Mouse (Mus musculus) limb, embryonic 14.5 days (tissue): ENCODE results near the gene Krtap10-10. TPM values are rescaled to one million over a fixed set of nuclear protein-coding genes. Genes with fewer than 3 reads are reported as not detected.

ENCODE experiments used
- ATAC-seq: fragments of 200-750 bp; cut with Nextera tagmentation; 2 replicates; pipeline ENCODE4 v1.8.0; 2017; ENCODE audit warnings: low read depth, moderate number of reproducible peaks, moderate TSS enrichment; ENCODE audit not compliant: low FRiP score
- DNase-seq: peaks from one replicate; pipeline ENCODE4 v3.0.0-alpha.2; 2015; ENCODE audit warnings: low spot score
- H3K27ac ChIP-seq: fragments of 300-500 bp; sonication (generic); replicated peaks from 2 replicates; pipeline ENCODE4 v1.5.1; 2014; ENCODE audit warnings: low read depth, mild to moderate bottlenecking, low read length, moderate library complexity, mixed read lengths
- H3K27me3 ChIP-seq: fragments of 300-500 bp; sonication (generic); 2 replicates; pipeline ENCODE4 v1.6.1; 2014; ENCODE audit warnings: low read length, mixed read lengths; ENCODE audit not compliant: control insufficient read depth, insufficient read depth
- H3K36me3 ChIP-seq: fragments of 300-500 bp; sonication (generic); 2 replicates; pipeline ENCODE4 v1.6.1; 2014; ENCODE audit warnings: mild to moderate bottlenecking, low read length, moderate library complexity, mixed read lengths; ENCODE audit not compliant: control insufficient read depth, insufficient read depth
- H3K4me1 ChIP-seq: fragments of 300-500 bp; sonication (generic); 2 replicates; pipeline ENCODE4 v1.6.1; 2014; ENCODE audit warnings: antibody characterized with exemption, low read length, mixed read lengths; ENCODE audit not compliant: control insufficient read depth, insufficient read depth
- H3K4me2 ChIP-seq: fragments of 300-500 bp; sonication (generic); replicated peaks from 2 replicates; pipeline ENCODE4 v1.6.1; 2014; ENCODE audit warnings: low read depth, mild to moderate bottlenecking, low read length, moderate library complexity; ENCODE audit not compliant: severe bottlenecking
- H3K4me3 ChIP-seq: fragments of 300-500 bp; sonication (generic); replicated peaks from 2 replicates; pipeline ENCODE4 v1.5.1; 2014; ENCODE audit warnings: low read length
- H3K9ac ChIP-seq: fragments of 300-500 bp; sonication (generic); 2 replicates; pipeline ENCODE4 v1.6.1; 2014; ENCODE audit warnings: mild to moderate bottlenecking, low read depth, low read length, moderate library complexity; ENCODE audit not compliant: severe bottlenecking
- H3K9me3 ChIP-seq: fragments of 300-500 bp; sonication (generic); 2 replicates; pipeline ENCODE4 v1.6.1; 2016; ENCODE audit warnings: low read length; ENCODE audit not compliant: control insufficient read depth
- POLR2A ChIP-seq: fragments of 200-500 bp; IDR thresholded peaks from 2 replicates; pipeline ENCODE4 v1.8.0; 2012; ENCODE audit warnings: inconsistent platforms, mild to moderate bottlenecking, moderate library complexity, borderline replicate concordance; ENCODE audit not compliant: insufficient read depth, insufficient read length; ENCODE audit errors: extremely low read depth
- WGBS: fragments of 180-500 bp; shearing (Covaris S2); extraction: QIAGEN DNeasy Blood & Tissue Kit; methylation state at CpG from one replicate; pipeline ENCODE4 v1.1.7; 2014; 5-methylcytosine and 5-hydroxymethylcytosine counted together
- polyA plus RNA-seq, 2 experiments: library from polyadenylated mRNA; depleted of rRNA in 1 of 2; stranded (reverse) in 1 of 2; unstranded in 1 of 2; fragments of >200 nt; fragmentation: Nextera tagmentation in 1 of 2; extraction: Ambion mirVana in 1 of 2; gene quantifications; 2 replicates each; pipeline versions ENCODE4 v1.2.1 to v1.2.3; 2012 to 2014

Gene Krtap10-10
- polyA plus RNA-seq, 2 experiments, result 0.08 TPM; not detected in 1

DNA sequence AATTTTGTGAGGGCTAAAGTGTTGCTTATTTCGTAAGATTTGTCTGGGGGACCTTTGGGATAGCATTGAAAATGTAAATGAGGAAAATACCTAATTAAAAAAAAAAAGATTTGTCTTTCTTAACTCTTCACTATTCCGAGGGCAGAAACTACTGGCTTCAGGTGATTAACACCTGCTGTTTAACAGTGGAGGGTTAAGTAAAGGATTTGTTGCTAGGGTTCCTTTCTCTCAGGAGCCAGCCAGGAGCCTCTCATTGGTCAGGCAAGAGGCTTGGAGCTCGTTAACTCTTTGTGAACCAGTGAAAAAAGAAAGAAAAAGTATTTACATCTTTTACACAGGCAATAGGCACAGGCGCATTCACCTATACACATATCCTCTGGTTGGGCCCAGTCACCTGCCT, 16.5 kb upstream of the Krtap10-10 start:
- H3K36me3 ChIP-seq, result no peaks in the 10 kb centered on the region
- H3K4me2 ChIP-seq, result no peak overlapping the region
- H3K9me3 ChIP-seq, result peaks cover 6% of the 10 kb centered on the region; the same call in 1 of the 2 replicates
- H3K9ac ChIP-seq, result no peak overlapping the region
- H3K27me3 ChIP-seq, result no peaks in the 10 kb centered on the region
- WGBS, result 35% methylated on average over 4 of the region's 4 CpGs
- no peak for TF ChIP-seq POLR2A
- ATAC-seq, result no peak
- H3K27ac ChIP-seq, result no peak overlapping the region
- DNase-seq, result no peak
- no peak overlapping the region for H3K4me3 ChIP-seq
- H3K4me1 ChIP-seq, result no peaks in the 10 kb centered on the region

DNA sequence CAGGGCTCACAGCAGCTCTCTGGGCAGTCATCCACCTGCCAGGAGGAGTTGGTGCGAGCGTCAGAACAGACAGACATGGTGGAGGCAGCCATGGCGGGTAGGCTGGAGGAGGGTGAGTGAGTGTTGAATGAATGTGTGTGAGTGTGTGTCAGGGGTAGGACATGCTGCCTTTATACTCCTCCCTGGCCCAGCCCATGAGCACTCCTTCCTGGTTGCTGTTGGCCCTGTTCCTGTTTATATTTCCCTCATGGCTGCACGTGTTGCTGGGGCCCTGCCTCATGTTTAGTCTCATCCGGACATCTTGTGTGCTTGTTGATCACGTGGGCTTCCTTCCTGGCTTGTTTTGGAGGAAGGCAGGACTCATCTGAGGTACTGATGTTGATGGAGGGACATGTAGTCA, 8.8 kb upstream of the Krtap10-10 start, which contains the start of gene Krtap10-4:
TSS of gene Krtap10-4 (minus strand) at position 145 of the 400 bp plus-strand sequence.
- no peak for ATAC-seq
- H3K4me2 ChIP-seq, result no peak within 1 kb of the TSS
- no peaks in the 10 kb centered on the region for H3K36me3 ChIP-seq
- H3K27me3 ChIP-seq, result no peaks in the 10 kb centered on the region
- H3K9ac ChIP-seq, result no peak within 1 kb of the TSS
- H3K4me3 ChIP-seq, result no peak within 1 kb of the TSS
- 57% methylated on average over 6 of the region's 6 CpGs for WGBS
- no peak within 1 kb of the TSS for H3K27ac ChIP-seq
- TF ChIP-seq POLR2A, result no peak
- no peaks in the 10 kb centered on the region for H3K4me1 ChIP-seq
- H3K9me3 ChIP-seq, result peaks cover 6% of the 10 kb centered on the region; the same call in 1 of the 2 replicates
- DNase-seq, result no peak

DNA sequence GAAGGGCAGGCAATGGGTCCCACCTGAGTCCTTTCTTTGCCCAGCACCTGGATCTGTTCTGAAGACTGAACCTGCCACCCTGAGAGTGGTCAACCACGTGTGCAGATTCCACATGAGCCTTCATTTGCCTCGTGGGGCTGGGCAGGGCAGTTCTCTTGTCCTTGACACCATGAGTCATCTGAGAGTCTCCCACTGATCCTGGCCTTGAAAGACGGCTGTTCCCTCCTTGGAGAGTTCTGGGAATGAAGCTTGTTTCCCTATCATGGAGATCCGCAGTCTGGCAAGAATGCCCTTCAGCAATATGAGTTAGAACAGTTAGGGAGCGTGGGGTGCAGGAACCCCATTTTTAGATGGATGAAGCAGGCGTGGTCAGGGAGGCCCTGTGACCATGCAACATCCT, 3.3 kb downstream of the Krtap10-10 start:
- Histone ChIP-seq H3K27ac (no peak overlapping the region), H3K9me3 (peaks cover 8% of the 10 kb centered on the region; the same call in 1 of the 2 replicates), H3K36me3 (no peaks in the 10 kb centered on the region), H3K4me1 (no peaks in the 10 kb centered on the region), H3K4me3 (no peak overlapping the region), H3K9ac (no peak overlapping the region), H3K4me2 (no peak overlapping the region), H3K27me3 (no peaks in the 10 kb centered on the region)
- TF ChIP-seq POLR2A, result no peak
- ATAC-seq, result no peak
- WGBS, result 69% methylated on average over 6 of the region's 6 CpGs
- DNase-seq, result no peak

DNA sequence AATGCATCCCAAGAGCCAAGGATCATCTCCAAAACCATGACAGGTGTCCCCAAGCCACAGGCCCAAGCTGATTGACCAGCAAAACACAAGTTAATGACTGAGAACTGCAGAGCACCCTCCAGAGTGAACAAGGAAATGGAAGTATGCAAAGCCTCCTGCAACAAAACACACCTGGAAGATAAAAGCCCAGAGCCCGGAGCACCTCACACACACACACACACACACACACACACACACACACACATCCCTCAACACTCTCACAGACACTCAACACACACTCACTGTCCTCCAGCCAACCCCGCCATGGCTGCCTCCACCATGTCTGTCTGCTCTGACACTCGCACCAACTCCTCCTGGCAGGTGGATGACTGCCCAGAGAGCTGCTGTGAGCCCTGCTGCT, 10.8 kb downstream of the Krtap10-10 start, which contains the start of gene Gm36176:
TSS of gene Gm36176 (plus strand) at position 301 of the 400 bp plus-strand sequence.
- Histone ChIP-seq H3K4me3 (no peak within 1 kb of the TSS), H3K9me3 (peaks cover 10% of the 10 kb centered on the region; the same call in 1 of the 2 replicates), H3K36me3 (no peaks in the 10 kb centered on the region), H3K27ac (no peak within 1 kb of the TSS), H3K27me3 (no peaks in the 10 kb centered on the region), H3K4me2 (no peak within 1 kb of the TSS), H3K9ac (no peak within 1 kb of the TSS), H3K4me1 (no peaks in the 10 kb centered on the region)
- ATAC-seq (no peak), DNase-seq (no peak)
- no peak for TF ChIP-seq POLR2A
- WGBS, result 64% methylated on average over 3 of the region's 3 CpGs

DNA sequence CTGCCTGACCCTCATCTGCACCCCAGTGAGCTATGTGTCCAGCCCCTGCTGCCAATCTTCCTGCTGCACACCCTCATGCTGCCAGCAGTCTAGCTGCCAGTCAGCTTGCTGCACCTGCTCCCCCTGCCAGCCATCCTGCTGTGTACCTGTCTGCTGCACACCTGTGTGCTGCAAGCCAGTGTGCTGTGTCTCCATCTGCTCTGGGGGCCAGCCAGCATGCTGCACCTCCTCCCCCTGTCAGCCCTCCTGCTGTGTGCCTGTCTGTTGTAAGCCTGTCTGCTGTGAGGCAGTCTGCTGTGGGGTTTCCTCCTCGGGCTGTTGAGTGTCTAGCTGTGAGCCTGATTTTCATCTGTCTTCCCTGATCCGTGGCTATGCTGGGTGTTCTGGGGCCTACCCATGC, 11.2 kb downstream of the Krtap10-10 start:
- H3K36me3 ChIP-seq, result no peaks in the 10 kb centered on the region
- no peak overlapping the region for H3K27ac ChIP-seq
- ATAC-seq, result no peak
- H3K4me1 ChIP-seq, result no peaks in the 10 kb centered on the region
- no peak overlapping the region for H3K4me2 ChIP-seq
- DNase-seq, result no peak
- no peak overlapping the region for H3K4me3 ChIP-seq
- H3K27me3 ChIP-seq, result no peaks in the 10 kb centered on the region
- TF ChIP-seq POLR2A, result no peak
- H3K9me3 ChIP-seq, result peaks cover 10% of the 10 kb centered on the region; the same call in 1 of the 2 replicates
- 24% methylated on average over 2 of the region's 2 CpGs for WGBS
- no peak overlapping the region for H3K9ac ChIP-seq

DNA sequence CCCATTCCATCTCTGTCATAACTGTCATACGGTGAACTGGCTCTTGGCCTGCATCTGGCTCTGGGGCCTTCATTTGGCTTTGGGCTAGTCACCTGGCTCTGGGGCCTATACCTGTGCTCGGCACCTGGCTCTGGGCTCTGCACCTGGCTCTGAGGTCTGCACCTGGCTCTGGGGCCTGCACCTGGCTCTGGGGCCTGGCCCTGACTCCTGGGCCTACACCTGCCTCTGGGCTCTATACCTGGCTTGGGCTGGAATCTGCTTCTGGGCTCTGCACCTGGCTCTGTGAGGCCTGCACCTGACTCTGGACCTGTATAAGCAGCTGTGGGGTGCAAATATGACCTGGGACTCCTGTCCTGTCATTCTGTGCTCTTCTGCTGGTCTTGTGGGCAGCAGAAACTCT, 11.8 kb downstream of the Krtap10-10 start:
- H3K4me2 ChIP-seq, result no peak overlapping the region
- TF ChIP-seq POLR2A, result no peak
- peaks cover 10% of the 10 kb centered on the region; the same call in 1 of the 2 replicates for H3K9me3 ChIP-seq
- ATAC-seq (no peak), DNase-seq (no peak)
- H3K27ac ChIP-seq, result no peak overlapping the region
- no peaks in the 10 kb centered on the region for H3K4me1 ChIP-seq
- H3K27me3 ChIP-seq, result no peaks in the 10 kb centered on the region
- no peak overlapping the region for H3K9ac ChIP-seq
- H3K4me3 ChIP-seq, result no peak overlapping the region
- 78% methylated on average over 2 of the region's 2 CpGs for WGBS
- H3K36me3 ChIP-seq, result no peaks in the 10 kb centered on the region
